Mouse (Mus musculus): ENCODE measurements at regions not wholly inside any gene's neighbourhood (a gene's known extent, or its start where the extent isn't known, plus 50 kb on each side); places are given as distances from the start of the nearest gene placed in this dataset.

DNA sequence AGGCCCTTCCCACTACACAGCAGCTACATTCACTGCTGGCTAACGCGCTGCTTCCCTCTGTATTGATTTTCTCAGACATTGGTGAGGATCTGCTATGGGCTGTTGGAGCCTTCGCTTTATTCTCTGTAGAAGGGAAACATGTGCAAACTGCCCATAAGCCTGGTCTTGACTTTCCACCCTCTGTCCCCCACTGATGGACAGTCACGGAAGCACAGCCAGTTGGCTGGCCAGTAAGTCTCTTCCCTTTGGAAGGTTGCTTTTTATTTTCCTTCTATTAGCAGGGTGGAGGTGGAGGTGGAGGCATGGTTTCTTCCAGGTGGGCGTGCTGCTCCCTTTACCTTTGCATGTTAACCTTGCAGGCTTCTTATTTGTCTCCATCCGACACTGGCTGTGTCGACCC is 51.1 kb upstream of the Osr1 start:
- TF ChIP-seq CTCF (IDR thresholded peaks at IDR 0.05), result no peak
- no peak for TF ChIP-seq EP300 (IDR thresholded peaks at IDR 0.05; ENCODE audit: insufficient read depth, low read depth, low read length)
- TF ChIP-seq POLR2A (IDR thresholded peaks at IDR 0.05; ENCODE audit: insufficient read depth, low read depth, low read length), result no peak
- intact Hi-C loops (cut with DNase I), result no loop called here
- H3K27me3 ChIP-seq (ENCODE audit: control insufficient read depth, insufficient read depth, low read length), result no peaks in the 10 kb centered on the region
- no peak for DNase-seq
- no peak overlapping the region for H3K4me3 ChIP-seq
- WGBS, result 85% methylated on average over 7 of the region's 7 CpGs
- no peaks in the 10 kb centered on the region for H3K36me3 ChIP-seq (ENCODE audit: control insufficient read depth, insufficient read depth, low read length)
- H3K79me2 ChIP-seq (replicated peaks; ENCODE audit: control insufficient read depth, insufficient read depth, low read length), result no peaks in the 10 kb centered on the region
- 0 out of 2 replicates have a peak, but pooled peaks cover 2% of the 10 kb centered on the region for H3K4me1 ChIP-seq (ENCODE audit: control insufficient read depth, insufficient read depth, low read length)
- no peak overlapping the region for H3K9ac ChIP-seq (ENCODE audit: low read depth, low read length)
- no peak overlapping the region for H3K27ac ChIP-seq

- Histone ChIP-seq H3K9ac (ENCODE audit: low read depth, low read length) (no peak overlapping the region), H3K27ac (no peak overlapping the region), H3K4me3 (no peak overlapping the region), H3K4me1 (ENCODE audit: control insufficient read depth, insufficient read depth, low read length) (0 out of 2 replicates have a peak, but pooled peaks cover 2% of the 10 kb centered on the region), H3K27me3 (ENCODE audit: control insufficient read depth, insufficient read depth, low read length) (no peaks in the 10 kb centered on the region), H3K79me2 (replicated peaks; ENCODE audit: control insufficient read depth, insufficient read depth, low read length) (no peaks in the 10 kb centered on the region), H3K36me3 (ENCODE audit: control insufficient read depth, insufficient read depth, low read length) (no peaks in the 10 kb centered on the region)
- no peak for DNase-seq
- intact Hi-C loops (cut with DNase I), result no loop called here
- WGBS, result 62% methylated on average over 3 of the region's 3 CpGs
- TF ChIP-seq POLR2A (IDR thresholded peaks at IDR 0.05; ENCODE audit: insufficient read depth, low read depth, low read length) (no peak), EP300 (IDR thresholded peaks at IDR 0.05; ENCODE audit: insufficient read depth, low read depth, low read length) (no peak), CTCF (IDR thresholded peaks at IDR 0.05) (no peak)
Observed at GRCm38 (mm10) chr12:9519346-9519745, 50.6 kb upstream of the Osr1 start.
